Comparison of ENCODE assay signal across 20 mouse cellular contexts in the genomic region with DNA sequence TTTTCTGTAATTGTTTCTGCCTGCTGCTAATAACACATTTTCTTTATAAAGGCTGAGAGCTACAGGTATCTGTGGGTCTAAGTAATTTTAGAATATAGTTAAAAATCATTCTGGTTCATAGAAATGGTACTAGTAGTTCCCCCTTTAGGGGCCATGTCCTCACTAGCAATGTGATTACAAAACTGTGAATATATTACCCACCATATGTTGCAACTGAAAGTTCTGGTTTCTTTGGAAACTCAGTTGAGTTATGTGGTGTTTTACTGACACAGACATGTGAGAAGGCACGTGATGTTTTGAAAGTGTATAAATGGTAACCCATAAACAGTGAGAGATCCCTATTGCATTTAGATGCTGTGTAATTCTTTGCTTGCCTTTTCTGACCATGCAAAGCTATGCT.
DNase-seq lines count a peak whose midpoint lies in the region; ATAC-seq and TF ChIP-seq lines count a peak whose summit lies in the region.
"Had no signal": no experiment of that assay in that cellular context is flagged by ENCODE, and none has a peak within 500 bp of the region (broad histone marks: within the 10 kb centered on the region; RNA-seq: fewer than 3 reads in every experiment).

No protein-coding gene starts in this region.

- WGBS in lung, postnatal 0 days, result 50% methylated on average over 1 of the region's 1 CpGs
- 67% methylated on average over 1 of the region's 1 CpGs for WGBS in cerebellum, adult 2 months

- DNase-seq in lung, postnatal 0 days (ENCODE audit: low spot score), result peak; percentile 4
- DNase-seq in lung, postnatal 14 days, result no peak
- DNase-seq in lung, postnatal 36 days, result peak; percentile 10
- no peak for DNase-seq in lung, adult 18-20 months
- DNase-seq in cerebellum, adult 2 months, result no peak
- no peak for DNase-seq in kidney, postnatal 36 days
- DNase-seq: adrenal gland, adult 2 months; adrenal gland, postnatal 10 days; adrenal gland, postnatal 25 days; cerebellum, adult 11 months; cerebellum, adult 18-20 months; cerebellum, adult 9-10 months; cerebellum, postnatal 10 days; cerebellum, postnatal 25 days had no signal

- TF ChIP-seq EP300 in lung, postnatal 0 days (IDR thresholded peaks at IDR 0.05), result no peak

- H3K36me3 ChIP-seq in lung, postnatal 0 days (ENCODE audit: insufficient read depth, low read length), result no peaks in the 10 kb centered on the region
- H3K36me3 ChIP-seq: embryonic facial prominence, embryonic 10.5 days; embryonic facial prominence, embryonic 12.5 days; forebrain, embryonic 15.5 days had no signal

- no peak for TF ChIP-seq CTCF in lung, postnatal 0 days (IDR thresholded peaks at IDR 0.05)
- no peak for TF ChIP-seq CTCF in cerebellum, adult 2 months (IDR thresholded peaks at IDR 0.05; ENCODE audit: borderline replicate concordance, insufficient read depth, low read depth, low read length)

- no peak overlapping the region for H3K4me2 ChIP-seq in lung, postnatal 0 days (replicated peaks; ENCODE audit: low read depth, low read length)
- H3K4me2 ChIP-seq: embryonic facial prominence, embryonic 12.5 days; forebrain, embryonic 13.5 days; forebrain, embryonic 15.5 days had no signal

- H3K4me1 ChIP-seq in lung, postnatal 0 days (ENCODE audit: insufficient read depth, low read depth, low read length), result no peaks in the 10 kb centered on the region
- no peaks in the 10 kb centered on the region for H3K4me1 ChIP-seq in cerebellum, adult 2 months (ENCODE audit: control insufficient read depth, insufficient read depth, low read length)
- H3K4me1 ChIP-seq: embryonic facial prominence, embryonic 10.5 days; embryonic facial prominence, embryonic 12.5 days; forebrain, embryonic 13.5 days; forebrain, embryonic 15.5 days had no signal

- H3K27me3 ChIP-seq in lung, postnatal 0 days (replicated peaks; ENCODE audit: insufficient read depth, low read length), result no peaks in the 10 kb centered on the region
- H3K27me3 ChIP-seq in cerebellum, adult 2 months (ENCODE audit: control insufficient read depth, insufficient read depth, low read length), result no peaks in the 10 kb centered on the region
- H3K27me3 ChIP-seq: embryonic facial prominence, embryonic 12.5 days; forebrain, embryonic 13.5 days; forebrain, embryonic 15.5 days had no signal

- no peaks in the 10 kb centered on the region for H3K9me3 ChIP-seq in lung, postnatal 0 days (ENCODE audit: low read length)
- H3K9me3 ChIP-seq: embryonic facial prominence, embryonic 10.5 days; embryonic facial prominence, embryonic 12.5 days; forebrain, embryonic 13.5 days; forebrain, embryonic 15.5 days had no signal

- no peak overlapping the region for H3K4me3 ChIP-seq in lung, postnatal 0 days (ENCODE audit: low read depth, low read length)
- no peak overlapping the region for H3K4me3 ChIP-seq in cerebellum, adult 2 months (replicated peaks; ENCODE audit: insufficient read depth, low read depth, low read length)
- H3K4me3 ChIP-seq: embryonic facial prominence, embryonic 10.5 days; embryonic facial prominence, embryonic 12.5 days; forebrain, embryonic 13.5 days; forebrain, embryonic 15.5 days had no signal

- no peak overlapping the region for H3K27ac ChIP-seq in lung, postnatal 0 days (ENCODE audit: low read length)
- no peak overlapping the region for H3K27ac ChIP-seq in cerebellum, adult 2 months (ENCODE audit: insufficient read depth, low read length)
- H3K27ac ChIP-seq: embryonic facial prominence, embryonic 10.5 days; embryonic facial prominence, embryonic 12.5 days; forebrain, embryonic 13.5 days; forebrain, embryonic 15.5 days had no signal

- ATAC-seq in lung, postnatal 0 days, result no peak
- ATAC-seq in granulocyte monocyte progenitor cell, adult 5-6 weeks (replicated peaks; ENCODE audit: poor library complexity, severe bottlenecking), result peak; percentile 99
- peak; percentile 88 for ATAC-seq in megakaryocyte progenitor cell, adult 5-6 weeks (replicated peaks; ENCODE audit: poor library complexity)
- ATAC-seq: forebrain, embryonic 13.5 days; forebrain, embryonic 15.5 days had no signal

- no peak for TF ChIP-seq POLR2A in cerebellum, adult 2 months (IDR thresholded peaks at IDR 0.05; ENCODE audit: borderline replicate concordance, insufficient read depth, low read length)

- H3K9ac ChIP-seq in lung, postnatal 0 days (replicated peaks; ENCODE audit: low read depth), result no peak overlapping the region
- H3K9ac ChIP-seq: embryonic facial prominence, embryonic 12.5 days; forebrain, embryonic 13.5 days; forebrain, embryonic 15.5 days had no signal

Comparison
In these comparisons a context has a peak if more than half of its experiments do, and no peak if none do; other contexts are left out.
1. DNase-seq: peak in lung, postnatal 0 days (single experiment) and lung, postnatal 36 days (single experiment); none in lung, postnatal 14 days (single experiment), lung, adult 18-20 months (0 of 2), cerebellum, adult 2 months (0 of 2) and kidney, postnatal 36 days (0 of 2).